Mouse (Mus musculus) cortical plate, adult 2 months (tissue): ENCODE results near the gene Llgl1.

Source experiments
- CTCF ChIP-seq: fragments of 200-500 bp; IDR thresholded peaks from 2 replicates; pipeline ENCODE4 v1.5.1; 2011; ENCODE audit warnings: mild to moderate bottlenecking, control low read depth, low read length; ENCODE audit not compliant: insufficient read depth; ENCODE audit errors: extremely low read depth
- POLR2A ChIP-seq: fragments of 200-500 bp; IDR thresholded peaks from 2 replicates; pipeline ENCODE4 v1.6.1; 2011; ENCODE audit warnings: mild to moderate bottlenecking, low read length, control low read depth; ENCODE audit not compliant: insufficient read depth; ENCODE audit errors: extremely low read depth

DNA sequence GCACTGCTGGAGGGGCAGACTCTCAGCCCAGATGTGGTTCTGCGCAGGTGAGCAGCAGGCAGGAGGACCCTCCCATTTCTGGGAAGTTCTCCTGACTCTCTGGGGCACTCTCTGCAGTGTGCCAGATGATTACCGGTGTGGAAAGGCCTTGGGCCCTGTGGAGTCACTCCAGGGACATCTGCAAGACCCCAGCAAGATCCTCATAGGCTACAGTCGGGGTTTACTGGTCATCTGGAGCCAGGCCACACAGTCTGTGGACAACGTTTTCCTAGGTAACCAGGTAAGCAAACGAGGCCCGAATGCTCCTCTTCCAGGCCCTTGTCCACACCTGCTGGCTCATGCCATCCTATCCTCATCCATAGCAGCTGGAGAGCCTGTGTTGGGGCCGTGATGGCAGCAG is 6.6 kb downstream of the Llgl1 start:
- TF ChIP-seq CTCF (no peak), POLR2A (no peak)
